Mouse (Mus musculus): ENCODE measurements around the gene Rdh16f1. TPM values are rescaled to one million over a fixed set of nuclear protein-coding genes. Genes with fewer than 3 reads are reported as not detected.

The Rdh16f1 gene
- total RNA-seq, 1 experiment: not detected

GRCm38 (mm10) chr10:127744661-127745060 lies 14.9 kb upstream of the Rdh16f1 start:
- peak; percentile 59 for DNase-seq (ENCODE audit: low read depth, low spot score)
- no peak for TF ChIP-seq HCFC1 (IDR thresholded peaks at IDR 0.05; ENCODE audit: borderline replicate concordance, insufficient read depth, low read length)
- TF ChIP-seq MAFK (IDR thresholded peaks at IDR 0.05; ENCODE audit: insufficient read depth, low read depth, low read length): no peak
- no peak for TF ChIP-seq CHD2 (IDR thresholded peaks at IDR 0.05; ENCODE audit: low read depth, low read length)
- TF ChIP-seq ZC3H11A (IDR thresholded peaks at IDR 0.05; ENCODE audit: borderline replicate concordance, low read depth, low read length): no peak
- no peak for TF ChIP-seq ZNF384 (IDR thresholded peaks at IDR 0.05; ENCODE audit: low read depth, low read length)
- in situ Hi-C loops (cut with MboI; ENCODE audit: low sequenced_read_pairs in 2 of 2, unreplicated experiment in 2 of 2): loop anchor here in 1 of 2 experiments (5.0 to 10.0 kb wide), 2 partner anchors 200 to 263 kb away; partner anchors contain the start of gene Hsd17b6
- Histone ChIP-seq H3K4me3 (ENCODE audit: insufficient read depth in 1 of 2, low read depth in 1 of 2, low read length in 2 of 2, poor library complexity in 1 of 2, severe bottlenecking in 1 of 2) (no peak overlapping the region), H3K9ac (ENCODE audit: insufficient read depth, low read depth, low read length, poor library complexity, severe bottlenecking) (no peak overlapping the region), H3K9me3 (ENCODE audit: control insufficient read depth, insufficient read depth, low read depth, low read length) (no peaks in the 10 kb centered on the region), H3K36me3 (ENCODE audit: control insufficient read depth, insufficient read depth, low read length, poor library complexity, severe bottlenecking) (peaks cover 31% of the 10 kb centered on the region), H3K4me1 (ENCODE audit: control insufficient read depth in 2 of 2, insufficient read depth in 2 of 2, low read length in 2 of 2, poor library complexity in 1 of 2) (peaks cover 4 to 27% of the 10 kb centered on the region in 2 experiments), H3K27ac (ENCODE audit: insufficient read depth, low read depth, low read length, poor library complexity, severe bottlenecking) (no peak overlapping the region)

- DNase-seq (ENCODE audit: low read depth, low spot score): no peak
- no peak overlapping the region for H3K9ac ChIP-seq (ENCODE audit: insufficient read depth, low read depth, low read length, poor library complexity, severe bottlenecking)
- no peak overlapping the region; the same call in 1 of the 2 replicates for H3K27ac ChIP-seq (ENCODE audit: insufficient read depth, low read depth, low read length, poor library complexity, severe bottlenecking)
- in situ Hi-C loops (cut with MboI; ENCODE audit: low sequenced_read_pairs in 2 of 2, unreplicated experiment in 2 of 2): loop anchor here in 1 of 2 experiments (10.0 kb wide), 1 partner anchor 199 kb away; no protein-coding TSS in a partner anchor
- peaks cover 31% of the 10 kb centered on the region for H3K36me3 ChIP-seq (ENCODE audit: control insufficient read depth, insufficient read depth, low read length, poor library complexity, severe bottlenecking)
- no peaks in the 10 kb centered on the region for H3K9me3 ChIP-seq (ENCODE audit: control insufficient read depth, insufficient read depth, low read depth, low read length)
- peaks cover 4 to 37% of the 10 kb centered on the region in 2 experiments; a peak in 3 of 4 replicates for H3K4me1 ChIP-seq (ENCODE audit: control insufficient read depth in 2 of 2, insufficient read depth in 2 of 2, low read length in 2 of 2, poor library complexity in 1 of 2)
- TF ChIP-seq ZC3H11A (IDR thresholded peaks at IDR 0.05; ENCODE audit: borderline replicate concordance, low read depth, low read length) (no peak), MAFK (IDR thresholded peaks at IDR 0.05; ENCODE audit: insufficient read depth, low read depth, low read length) (no peak), HCFC1 (IDR thresholded peaks at IDR 0.05; ENCODE audit: borderline replicate concordance, insufficient read depth, low read length) (no peak), CHD2 (IDR thresholded peaks at IDR 0.05; ENCODE audit: low read depth, low read length) (no peak), ZNF384 (IDR thresholded peaks at IDR 0.05; ENCODE audit: low read depth, low read length) (no peak)
- H3K4me3 ChIP-seq (ENCODE audit: insufficient read depth in 1 of 2, low read depth in 1 of 2, low read length in 2 of 2, poor library complexity in 1 of 2, severe bottlenecking in 1 of 2): 0 out of 4 replicates have a peak overlapping the region, but pooled peaks of 1 of the 2 experiments have one; percentile 23
Observed at GRCm38 (mm10) chr10:127745886-127746285, 13.7 kb upstream of the Rdh16f1 start.

- Histone ChIP-seq H3K27ac (ENCODE audit: insufficient read depth, low read depth, low read length, poor library complexity, severe bottlenecking) (no peak overlapping the region), H3K36me3 (ENCODE audit: control insufficient read depth, insufficient read depth, low read length, poor library complexity, severe bottlenecking) (peaks cover 26% of the 10 kb centered on the region; the same call in 1 of the 2 replicates), H3K4me1 (ENCODE audit: control insufficient read depth in 2 of 2, insufficient read depth in 2 of 2, low read length in 2 of 2, poor library complexity in 1 of 2) (peaks cover 4 to 35% of the 10 kb centered on the region in 2 experiments; a peak in 3 of 4 replicates), H3K9me3 (ENCODE audit: control insufficient read depth, insufficient read depth, low read depth, low read length) (no peaks in the 10 kb centered on the region), H3K9ac (ENCODE audit: insufficient read depth, low read depth, low read length, poor library complexity, severe bottlenecking) (no peak overlapping the region), H3K4me3 (ENCODE audit: insufficient read depth in 1 of 2, low read depth in 1 of 2, low read length in 2 of 2, poor library complexity in 1 of 2, severe bottlenecking in 1 of 2) (no peak overlapping the region)
- DNase-seq (ENCODE audit: low read depth, low spot score): no peak
- in situ Hi-C loops (cut with MboI; ENCODE audit: low sequenced_read_pairs in 2 of 2, unreplicated experiment in 2 of 2): loop anchor here in 1 of 2 experiments (10.0 kb wide), 1 partner anchor 198 kb away; no protein-coding TSS in a partner anchor
- TF ChIP-seq ZNF384 (IDR thresholded peaks at IDR 0.05; ENCODE audit: low read depth, low read length): no peak
- no peak for TF ChIP-seq HCFC1 (IDR thresholded peaks at IDR 0.05; ENCODE audit: borderline replicate concordance, insufficient read depth, low read length)
- TF ChIP-seq CHD2 (IDR thresholded peaks at IDR 0.05; ENCODE audit: low read depth, low read length): no peak
- no peak for TF ChIP-seq ZC3H11A (IDR thresholded peaks at IDR 0.05; ENCODE audit: borderline replicate concordance, low read depth, low read length)
- no peak for TF ChIP-seq MAFK (IDR thresholded peaks at IDR 0.05; ENCODE audit: insufficient read depth, low read depth, low read length)
Observed at GRCm38 (mm10) chr10:127747254-127747653, 12.3 kb upstream of the Rdh16f1 start.

- TF ChIP-seq ZNF384 (IDR thresholded peaks at IDR 0.05; ENCODE audit: low read depth, low read length) (no peak), ZC3H11A (IDR thresholded peaks at IDR 0.05; ENCODE audit: borderline replicate concordance, low read depth, low read length) (no peak)
- Histone ChIP-seq H3K9me3 (ENCODE audit: control insufficient read depth, insufficient read depth, low read depth, low read length) (no peaks in the 10 kb centered on the region), H3K9ac (ENCODE audit: insufficient read depth, low read depth, low read length, poor library complexity, severe bottlenecking) (no peak overlapping the region), H3K4me1 (ENCODE audit: control insufficient read depth in 2 of 2, insufficient read depth in 2 of 2, low read length in 2 of 2, poor library complexity in 1 of 2) (peaks cover 4 to 35% of the 10 kb centered on the region in 2 experiments; a peak in 3 of 4 replicates), H3K36me3 (ENCODE audit: control insufficient read depth, insufficient read depth, low read length, poor library complexity, severe bottlenecking) (peaks cover 9% of the 10 kb centered on the region; the same call in 1 of the 2 replicates), H3K27ac (ENCODE audit: insufficient read depth, low read depth, low read length, poor library complexity, severe bottlenecking) (no peak overlapping the region), H3K4me3 (ENCODE audit: insufficient read depth in 1 of 2, low read depth in 1 of 2, low read length in 2 of 2, poor library complexity in 1 of 2, severe bottlenecking in 1 of 2) (no peak overlapping the region)
- in situ Hi-C loops (cut with MboI; ENCODE audit: low sequenced_read_pairs in 2 of 2, unreplicated experiment in 2 of 2): loop anchor here in 1 of 2 experiments (10.0 kb wide), 1 partner anchor 196 kb away; no protein-coding TSS in a partner anchor
- no peak for DNase-seq (ENCODE audit: low read depth, low spot score)
Observed at GRCm38 (mm10) chr10:127748847-127749612, 10.6 kb upstream of the Rdh16f1 start.
